Mouse (Mus musculus) left cerebral cortex, postnatal 36 days (tissue): ENCODE data around the gene Ifitm6. TPM values are rescaled to one million over a fixed set of nuclear protein-coding genes. Genes with fewer than 3 reads are reported as not detected.
A peak's percentile ranks its signal among the peaks of the same experiment; 100 is the strongest.
"Not testable (repeated sequence)": the region's sequence is repeated elsewhere in the genome, so short reads cannot be mapped to it uniquely, and the experiment has no call there.

Experiments
- DNase-seq, 2 experiments: peaks; one replicate each; pipeline ENCODE4 v3.0.0; 2021 to 2022; ENCODE audit warnings: low spot score in 2 of 2, mixed read lengths in 1 of 2
- intact Hi-C: fragments of 180-260 bp; cut with DNase I; formaldehyde crosslinking; loops from one replicate; pipeline ENCODE4 v1.15.1; 2025
- total RNA-seq, 2 experiments: library from RNA; stranded (reverse); gene quantifications; 2 replicates each; pipeline ENCODE4 v1.2.3; 2021

The Ifitm6 gene
- total RNA-seq, 2 experiments from 2014 or later: not detected

DNA sequence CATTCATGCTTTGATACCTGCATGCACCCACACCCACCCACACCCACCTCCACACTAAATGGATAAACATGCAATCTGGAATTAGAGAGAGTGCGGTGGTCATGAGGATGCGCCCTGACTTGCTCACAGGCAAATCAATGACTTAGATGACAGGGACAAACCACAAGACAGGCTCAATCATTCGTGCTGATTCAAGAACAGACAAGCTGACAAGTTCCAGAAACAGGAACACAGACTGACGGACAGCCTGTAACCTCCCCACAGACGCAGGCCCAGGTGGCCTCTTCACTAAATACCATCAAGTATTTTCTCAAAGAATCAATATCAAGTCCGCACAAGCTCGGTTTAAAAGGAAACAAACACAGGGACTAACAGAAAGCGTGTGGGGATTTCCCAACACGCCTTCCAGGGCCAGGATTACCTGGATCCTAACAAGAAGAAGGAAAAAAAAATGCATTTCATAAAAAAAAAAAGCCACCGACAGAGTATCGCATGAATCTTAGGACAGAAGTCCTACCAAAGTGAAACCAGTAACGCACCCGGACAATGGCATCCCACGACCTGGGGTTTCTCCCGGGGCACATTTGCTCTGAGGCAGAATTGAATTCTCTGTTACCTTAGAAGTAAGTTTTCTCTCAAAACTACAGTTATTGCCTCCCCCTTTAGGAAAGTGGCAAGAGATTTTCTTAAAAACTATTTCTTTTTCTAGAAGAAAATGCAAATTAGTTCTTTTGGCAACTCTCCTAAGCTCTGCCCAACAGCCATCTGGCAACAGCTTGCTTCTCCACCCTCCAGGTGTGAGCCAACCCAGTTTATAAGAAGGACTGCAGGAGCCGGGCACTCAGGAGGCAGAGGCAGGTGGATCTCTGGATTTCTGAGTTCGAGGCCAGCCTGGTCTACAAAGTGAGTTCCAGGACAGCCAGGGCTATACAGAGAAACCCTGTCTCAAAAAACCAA is 30.3 kb downstream of the Ifitm6 start:
- intact Hi-C loops: no loop called here
- DNase-seq: peak; percentile 38 to 39

GRCm38 (mm10) chr7:140982971-140983370 is 34.8 kb downstream of the Ifitm6 start:
- DNase-seq: no peak
- intact Hi-C loops: no loop called here

DNA sequence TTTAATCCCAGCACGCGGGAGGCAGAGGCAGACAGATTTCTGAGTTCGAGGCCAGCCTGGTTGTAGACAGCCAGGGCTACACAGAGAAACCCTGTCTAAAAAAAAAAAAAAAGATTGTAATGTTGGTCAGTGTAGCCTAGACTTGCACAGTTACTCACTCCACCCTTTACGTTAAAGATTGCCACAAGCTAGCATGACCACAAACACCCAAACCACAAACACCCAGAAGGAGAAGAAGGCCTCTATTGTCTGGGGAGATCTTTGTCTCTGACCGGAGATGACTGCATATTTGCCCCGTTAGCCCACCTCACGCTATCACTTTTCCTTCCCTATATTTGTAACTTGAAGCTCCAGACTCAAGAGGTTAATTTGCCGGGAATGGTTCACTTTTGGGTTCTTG is 36.0 kb downstream of the Ifitm6 start:
- no peak for DNase-seq

DNA sequence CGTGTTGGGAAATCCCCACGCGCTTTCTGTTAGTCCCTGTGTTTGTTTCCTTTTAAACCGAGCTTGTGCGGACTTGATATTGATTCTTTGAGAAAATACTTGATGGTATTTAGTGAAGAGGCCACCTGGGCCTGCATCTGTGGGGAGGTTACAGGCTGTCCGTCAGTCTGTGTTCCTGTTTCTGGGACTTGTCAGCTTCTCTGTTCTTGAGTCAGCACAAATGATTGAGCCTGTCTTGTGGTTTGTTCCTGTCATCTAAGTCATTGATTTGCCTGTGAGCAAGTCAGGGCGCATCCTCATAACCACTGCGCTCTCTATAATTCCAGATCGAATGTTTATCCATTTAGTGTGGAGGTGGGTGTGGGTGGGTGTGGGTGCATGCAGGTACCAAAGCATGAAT is 41.0 kb downstream of the Ifitm6 start:
- DNase-seq, intact Hi-C loops: not testable (repeated sequence)

More for the DNA sequence above, 36.0 kb downstream of the Ifitm6 start:
- intact Hi-C loops: no loop called here

DNA sequence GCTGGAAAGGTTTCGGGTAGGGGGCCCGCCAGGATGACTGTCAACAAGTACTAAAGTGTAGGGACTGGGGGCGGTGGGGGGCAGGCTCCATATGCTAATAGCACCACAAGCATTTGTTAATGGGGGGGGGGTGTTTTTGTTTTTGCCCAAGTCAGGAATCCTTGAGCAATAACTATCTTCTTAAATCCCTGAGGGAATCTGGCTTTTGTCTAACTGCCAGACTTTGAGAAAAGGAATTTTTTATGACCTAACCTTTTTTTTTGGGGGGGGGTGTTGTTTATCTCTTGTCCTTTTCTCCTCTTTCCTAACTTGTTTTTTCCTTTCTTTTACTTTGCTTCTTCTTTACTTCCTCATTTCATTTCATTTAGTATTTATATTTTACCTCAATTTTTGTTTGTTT is 42.3 kb downstream of the Ifitm6 start:
- intact Hi-C loops: no loop called here
- DNase-seq: no peak

GRCm38 (mm10) chr7:140974940-140975339 is 42.8 kb downstream of the Ifitm6 start:
- intact Hi-C loops: no loop called here
- no peak for DNase-seq

DNA sequence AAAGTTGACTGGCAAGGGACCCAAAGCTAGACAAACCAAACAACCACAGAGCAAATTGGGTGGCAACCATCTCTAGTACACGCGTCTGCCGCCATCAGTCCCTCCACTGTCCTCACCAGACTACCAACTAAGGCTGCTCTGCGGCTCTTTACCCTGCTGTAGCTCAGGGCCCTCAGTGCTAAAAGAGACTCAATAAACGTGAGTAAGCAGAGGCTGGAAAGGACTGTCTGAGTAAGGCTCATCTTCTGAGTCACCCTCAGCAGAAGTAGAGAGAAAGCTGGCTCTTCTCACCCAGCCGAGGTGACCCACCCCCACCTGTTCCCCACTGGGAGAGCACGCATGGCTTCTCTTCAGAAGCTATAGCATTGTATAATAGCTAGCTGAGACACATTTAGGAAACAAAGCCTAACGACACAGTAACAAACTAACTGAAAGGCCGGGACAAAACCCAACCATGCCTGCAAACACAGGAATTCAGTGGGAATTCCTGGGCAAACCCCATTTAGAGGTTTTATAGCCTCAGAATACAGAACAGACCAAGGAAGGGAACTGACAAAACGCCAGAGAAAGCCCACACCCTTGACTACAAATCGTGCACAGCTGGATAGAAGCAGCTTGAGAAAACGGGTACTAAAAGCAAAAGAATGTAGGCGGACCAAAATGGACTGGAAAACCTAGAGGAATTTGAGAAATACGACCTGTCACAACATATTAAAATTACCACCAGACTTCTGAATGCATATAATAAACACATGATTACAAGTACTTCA is 44.1 kb downstream of the Ifitm6 start:
- DNase-seq: no peak
- intact Hi-C loops: no loop called here

GRCm38 (mm10) chr7:140971479-140972171 is 46.1 kb downstream of the Ifitm6 start:
- intact Hi-C loops: no loop called here
- no peak for DNase-seq

- no peak for DNase-seq
- intact Hi-C loops: no loop called here
Measured at GRCm38 (mm10) chr7:140970931-140971330, 46.8 kb downstream of the Ifitm6 start.

DNA sequence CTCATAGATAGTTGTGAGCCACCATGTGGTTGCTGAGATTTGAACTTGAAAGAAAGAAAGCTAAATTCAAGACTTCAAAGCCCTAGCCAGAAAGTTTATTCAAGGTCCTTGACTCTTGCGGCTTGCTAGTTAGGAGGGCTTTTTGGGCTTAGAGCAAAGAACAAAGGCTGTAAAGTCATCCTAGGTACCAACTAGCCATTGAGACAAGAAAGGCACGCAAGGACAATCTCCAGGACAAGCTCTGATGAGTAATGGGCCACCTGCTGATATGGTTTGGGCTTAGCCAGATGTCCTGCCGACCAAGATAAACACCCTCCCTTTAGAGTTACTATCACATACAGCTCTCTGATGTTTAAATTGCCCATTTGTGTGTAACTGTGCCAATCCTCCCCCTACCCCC is 49.0 kb downstream of the Ifitm6 start:
- intact Hi-C loops, DNase-seq: not testable (repeated sequence)

DNA sequence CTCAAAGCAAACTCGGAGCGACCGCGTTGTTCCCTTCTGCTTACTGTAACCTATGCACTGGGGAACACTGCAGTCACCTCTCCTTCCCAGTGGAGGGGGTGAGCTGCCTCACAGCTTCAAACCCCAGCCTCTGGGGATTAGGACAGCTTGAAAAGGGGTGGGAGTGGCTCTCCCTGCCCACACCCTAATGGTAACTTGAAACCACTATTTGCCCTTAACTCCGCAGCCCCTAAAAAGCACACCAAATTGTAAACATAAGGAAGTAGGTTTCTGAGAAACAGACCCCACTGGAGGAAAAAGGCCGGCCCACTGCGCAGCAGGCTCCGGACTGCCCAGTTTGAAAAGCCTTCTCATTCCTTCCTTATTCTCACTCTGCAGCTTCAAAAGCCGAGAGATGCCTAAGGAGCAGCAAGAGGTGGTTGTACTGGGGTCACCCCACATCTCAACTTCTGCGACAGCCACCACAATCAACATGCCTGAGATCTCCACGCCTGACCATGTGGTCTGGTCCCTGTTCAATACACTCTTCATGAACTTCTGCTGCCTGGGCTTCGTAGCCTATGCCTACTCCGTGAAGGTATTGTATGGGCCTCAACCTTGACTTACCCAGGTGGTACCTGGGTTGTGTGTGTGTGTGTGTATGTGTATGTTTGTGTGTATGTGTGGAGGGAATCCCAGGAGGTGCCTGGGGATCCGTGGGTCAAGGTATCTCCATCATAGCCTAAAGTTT is 49.7 kb downstream of the Ifitm6 start:
- intact Hi-C loops: no loop called here
- DNase-seq: no peak

DNA sequence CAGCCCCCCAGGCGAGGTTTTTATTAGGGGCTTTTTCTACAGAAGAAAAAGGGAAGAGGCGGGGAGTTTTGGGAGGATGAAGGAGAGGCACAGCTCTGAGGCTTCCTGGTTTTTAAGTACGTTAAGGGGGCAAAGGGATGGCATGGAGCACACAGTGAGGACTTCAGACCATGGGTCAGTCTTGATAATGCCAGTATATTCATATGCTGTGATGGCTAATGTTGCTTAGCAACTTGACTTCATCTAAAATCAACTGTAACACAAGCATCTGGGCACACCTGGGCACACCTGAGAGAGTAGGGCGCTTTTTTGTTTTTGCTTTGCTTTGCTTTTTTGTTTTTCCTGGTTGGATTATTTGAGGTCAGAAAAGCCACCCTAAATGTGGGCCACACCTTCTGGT is 50.8 kb downstream of the Ifitm6 start, which contains the start of gene Ifitm1:
Gene Ifitm1, plus strand, starts transcription at position 301 of the 400 bp plus-strand sequence.
- intact Hi-C loops: no loop called here
- no peak for DNase-seq

Other genes starting within 250 kb of the Ifitm6 start
- under 1 TPM; 0.22 to 0.54 TPM for gene Syce1, start 230.1 kb downstream of the Ifitm6 start, total RNA-seq
- gene Zfp941, start 195.7 kb downstream of the Ifitm6 start, total RNA-seq: 10 to 100 TPM; 22.2 to 31.0 TPM
- 1 to 10 TPM; 2.1 to 8.4 TPM for gene Urah, start 182.9 kb downstream of the Ifitm6 start, total RNA-seq
- gene Scgb1c1, start 172.4 kb downstream of the Ifitm6 start, total RNA-seq: not detected
- not detected for gene Odf3, start 170.1 kb downstream of the Ifitm6 start, total RNA-seq
- 1 to 10 TPM in 1 of 2 experiments, not detected in 1; 2.3 TPM for gene Gm45785, start 161.6 kb downstream of the Ifitm6 start, total RNA-seq
- gene Ric8a, start 161.0 kb downstream of the Ifitm6 start, total RNA-seq: 10 to 100 TPM; 68.2 to 68.7 TPM
- 10 to 100 TPM; 22.5 to 27.3 TPM for gene Bet1l, start 160.3 kb downstream of the Ifitm6 start, total RNA-seq
- gene Psmd13, start 136.0 kb downstream of the Ifitm6 start, total RNA-seq: 100 to 1,000 TPM; 106 to 113 TPM
- 10 to 100 TPM; 73.1 to 78.5 TPM for gene Sirt3, start 135.6 kb downstream of the Ifitm6 start, total RNA-seq
- gene Cox8b, start 117.5 kb downstream of the Ifitm6 start, total RNA-seq: not detected
- gene Nlrp6, start 97.0 kb downstream of the Ifitm6 start, total RNA-seq: under 1 TPM; 0.47 to 0.54 TPM
- gene Pgghg, start 76.5 kb downstream of the Ifitm6 start, total RNA-seq: 1 to 10 TPM; 3.3 to 5.8 TPM
- gene Ifitm5, start 67.6 kb downstream of the Ifitm6 start, total RNA-seq: not detected
- gene Gm45717, start 62.0 kb downstream of the Ifitm6 start, total RNA-seq: not detected
- 10 to 100 TPM; 12.3 to 14.0 TPM for gene Ifitm2, start 61.9 kb downstream of the Ifitm6 start, total RNA-seq
- gene Ifitm1, start 50.7 kb downstream of the Ifitm6 start, total RNA-seq: 1 to 10 TPM; 3.6 to 4.2 TPM
- gene Ifitm3, start 7.2 kb downstream of the Ifitm6 start, total RNA-seq: 10 to 100 TPM in 1 of 2 experiments, 1 to 10 TPM in 1; 9.6 to 14.3 TPM
- not detected for gene Gm17387, start 11.2 kb upstream of the Ifitm6 start, total RNA-seq
- 10 to 100 TPM; 84.4 to 86.3 TPM for gene B4galnt4, start 43.2 kb upstream of the Ifitm6 start, total RNA-seq
- gene Pkp3, start 60.3 kb upstream of the Ifitm6 start, total RNA-seq: not detected
- gene Sigirr, start 82.6 kb upstream of the Ifitm6 start, total RNA-seq: 1 to 10 TPM; 1.7 to 2.8 TPM
- gene Ano9, start 99.9 kb upstream of the Ifitm6 start, total RNA-seq: not detected
- 10 to 100 TPM; 45.1 to 52.1 TPM for gene Ptdss2, start 104.5 kb upstream of the Ifitm6 start, total RNA-seq
- gene Rnh1, start 154.9 kb upstream of the Ifitm6 start, total RNA-seq: 10 to 100 TPM; 33.6 to 36.2 TPM
- 100 to 1,000 TPM; 256 to 304 TPM for gene Hras, start 176.1 kb upstream of the Ifitm6 start, total RNA-seq
- 1 to 10 TPM; 3.5 to 4.7 TPM for gene Lrrc56, start 176.2 kb upstream of the Ifitm6 start, total RNA-seq
- not detected for gene Lmntd2, start 196.2 kb upstream of the Ifitm6 start, total RNA-seq
- gene Rassf7, start 197.9 kb upstream of the Ifitm6 start, total RNA-seq: 1 to 10 TPM in 1 of 2 experiments, under 1 TPM in 1; 0.70 to 1.3 TPM
- gene Phrf1, start 210.9 kb upstream of the Ifitm6 start, total RNA-seq: 10 to 100 TPM; 64.4 to 78.0 TPM
- gene Irf7, start 248.6 kb upstream of the Ifitm6 start, total RNA-seq: 1 to 10 TPM; 1.7 to 2.0 TPM